Mouse (Mus musculus): ENCODE data around the gene Mfap2. TPM values are rescaled to one million over a fixed set of nuclear protein-coding genes. Genes with fewer than 3 reads are reported as not detected.

Mfap2 gene
- total RNA-seq, 2 experiments from 2014 or later: 3.8 to 4.4 TPM

DNA sequence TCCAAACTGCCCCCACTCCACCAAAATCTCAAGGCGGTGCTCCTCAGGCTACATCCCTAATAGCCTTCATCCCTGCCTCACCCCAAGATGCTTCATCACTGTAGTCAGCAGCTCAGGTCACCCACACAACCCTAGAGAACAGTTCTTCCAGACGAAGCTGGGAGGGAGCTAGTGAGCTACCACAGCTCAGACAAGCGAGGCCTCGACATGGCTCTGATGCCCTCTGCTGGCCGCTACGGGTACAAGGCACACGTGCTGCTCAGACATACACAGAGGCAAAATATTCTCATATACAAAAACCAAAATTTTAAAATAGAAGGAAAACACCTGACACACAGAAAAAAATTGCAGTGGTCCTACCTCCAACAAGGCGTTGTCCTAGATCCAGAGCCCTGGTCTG is 54.9 kb downstream of the Mfap2 start:
- peak; percentile 80 to 82 for DNase-seq (ENCODE audit: low spot score in 2 of 2)

Other genes starting within 250 kb of the Mfap2 start
- not detected for gene Padi4, start 236.2 kb upstream of the Mfap2 start, total RNA-seq (2021)
- gene Padi3, start 199.8 kb upstream of the Mfap2 start, total RNA-seq (2021): not detected
- not detected for gene Padi1, start 164.6 kb upstream of the Mfap2 start, total RNA-seq (2021)
- 10 to 100 TPM; 13.5 to 14.6 TPM for gene Padi2, start 104.1 kb upstream of the Mfap2 start, total RNA-seq (2021)
- gene Sdhb, start 49.2 kb upstream of the Mfap2 start, total RNA-seq (2021): 100 to 1,000 TPM; 192 to 194 TPM
- 100 to 1,000 TPM; 140 to 149 TPM for gene Atp13a2, start 23.5 kb upstream of the Mfap2 start, total RNA-seq (2021)
- gene Crocc, start 50.1 kb downstream of the Mfap2 start, total RNA-seq (2021): 10 to 100 TPM; 44.6 to 55.4 TPM
- 10 to 100 TPM; 43.2 to 44.3 TPM for gene Necap2, start 67.9 kb downstream of the Mfap2 start, total RNA-seq (2021)
- under 1 TPM; 0.21 to 0.23 TPM for gene Spata21, start 77.9 kb downstream of the Mfap2 start, total RNA-seq (2021)
- gene Szrd1, start 129.4 kb downstream of the Mfap2 start, total RNA-seq (2021): 10 to 100 TPM; 51.3 to 54.1 TPM
- 10 to 100 TPM; 30.1 to 31.5 TPM for gene Fbxo42, start 137.5 kb downstream of the Mfap2 start, total RNA-seq (2021)
- 1 to 10 TPM; 3.6 to 4.3 TPM for gene Rsg1, start 203.5 kb downstream of the Mfap2 start, total RNA-seq (2021)
- gene Arhgef19, start 229.1 kb downstream of the Mfap2 start, total RNA-seq (2021): 10 to 100 TPM; 17.9 to 21.2 TPM

Measured in left cerebral cortex, adult 18-20 months (tissue).